Mouse (Mus musculus) neural tube, embryonic 15.5 days (tissue): ENCODE data around the gene Rnf41. TPM values are rescaled to one million over a fixed set of nuclear protein-coding genes. Genes with fewer than 3 reads are reported as not detected.
A peak's percentile ranks its signal among the peaks of the same experiment; 100 is the strongest.

Source experiments
- ATAC-seq: fragments of 200-750 bp; cut with Nextera tagmentation; 2 replicates; pipeline ENCODE4 v1.8.0; 2017; ENCODE audit warnings: mild to moderate bottlenecking, moderate TSS enrichment, moderate library complexity; ENCODE audit not compliant: low FRiP score
- H3K27ac ChIP-seq: fragments of 300-500 bp; sonication (generic); replicated peaks from 2 replicates; pipeline ENCODE4 v1.5.1; 2015; ENCODE audit warnings: mild to moderate bottlenecking, inconsistent platforms
- H3K27me3 ChIP-seq: fragments of 300-500 bp; sonication (generic); replicated peaks from 2 replicates; pipeline ENCODE4 v1.6.1; 2015; ENCODE audit warnings: inconsistent platforms
- H3K36me3 ChIP-seq: fragments of 300-500 bp; sonication (generic); 2 replicates; pipeline ENCODE4 v1.6.1; 2015; ENCODE audit warnings: inconsistent platforms
- H3K4me1 ChIP-seq: fragments of 300-500 bp; sonication (generic); 2 replicates; pipeline ENCODE4 v1.6.1; 2015; ENCODE audit warnings: inconsistent platforms
- H3K4me2 ChIP-seq: fragments of 300-500 bp; sonication (generic); 2 replicates; pipeline ENCODE4 v1.6.1; 2015; ENCODE audit warnings: inconsistent platforms, mild to moderate bottlenecking, moderate library complexity
- H3K4me3 ChIP-seq: fragments of 300-500 bp; sonication (generic); replicated peaks from 2 replicates; pipeline ENCODE4 v1.5.1; 2015; ENCODE audit warnings: mild to moderate bottlenecking, inconsistent platforms
- H3K9ac ChIP-seq: fragments of 300-500 bp; sonication (generic); replicated peaks from 2 replicates; pipeline ENCODE4 v1.6.1; 2015; ENCODE audit warnings: mild to moderate bottlenecking, inconsistent platforms
- H3K9me3 ChIP-seq: fragments of 300-500 bp; sonication (generic); replicated peaks from 2 replicates; pipeline ENCODE4 v1.6.1; 2016; ENCODE audit warnings: inconsistent platforms
- WGBS: fragments of 180-500 bp; shearing (Covaris S2); methylation state at CpG from one replicate; pipeline ENCODE4 v1.1.7; 2015; ENCODE audit warnings: mixed read lengths; 5-methylcytosine and 5-hydroxymethylcytosine counted together
- polyA plus RNA-seq: library from polyadenylated mRNA; unstranded; fragments of >200 nt; fragmentation: Nextera tagmentation; extraction: Ambion mirVana; gene quantifications from 2 replicates; pipeline ENCODE4 v1.2.1, GENCODE M21; 2015

Rnf41 gene
- polyA plus RNA-seq, 1 experiment from 2014 or later = 80.5 TPM

DNA sequence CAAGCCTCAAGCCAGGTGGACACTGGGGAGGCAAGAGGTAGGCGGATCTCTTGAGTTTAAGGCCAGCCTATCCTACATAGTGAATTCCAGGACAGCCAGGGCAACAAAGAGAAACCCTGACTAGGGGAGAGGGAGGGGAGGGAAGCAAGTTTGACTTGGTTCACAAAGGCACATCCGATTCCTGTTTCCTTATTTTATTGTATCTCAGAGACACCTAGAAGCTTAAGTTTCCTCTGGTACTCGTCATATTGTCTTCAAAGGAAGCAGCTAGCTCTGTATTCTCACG, 954 bp upstream of the Rnf41 start:
- ATAC-seq = no peak
- H3K4me3 ChIP-seq = peak overlapping the region; percentile 97
- peak overlapping the region; percentile 95 for H3K9ac ChIP-seq
- H3K36me3 ChIP-seq = peaks cover 23% of the 10 kb centered on the region
- peak overlapping the region; percentile 98 for H3K27ac ChIP-seq
- H3K27me3 ChIP-seq = no peaks in the 10 kb centered on the region
- peak overlapping the region; percentile 97 for H3K4me2 ChIP-seq
- H3K9me3 ChIP-seq = no peaks in the 10 kb centered on the region
- H3K4me1 ChIP-seq = peaks cover 53% of the 10 kb centered on the region
- 14% methylated on average over 4 of the region's 4 CpGs for WGBS

DNA sequence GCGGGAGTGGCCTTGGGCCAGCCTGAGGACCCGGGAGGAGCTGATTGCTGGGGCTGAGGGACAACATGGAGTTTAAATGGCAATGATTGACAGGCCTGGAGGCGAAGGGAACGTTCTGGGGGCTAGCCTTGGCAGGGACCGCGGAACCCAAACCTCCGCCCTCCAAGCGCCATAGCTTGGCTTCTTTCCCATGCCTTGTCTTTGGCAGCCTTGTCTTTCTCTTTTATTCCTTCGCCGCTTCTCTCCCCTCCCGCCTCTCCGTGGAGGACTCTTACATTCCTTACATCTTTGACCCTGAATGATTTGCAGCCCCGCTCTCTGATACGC, 561 bp downstream of the Rnf41 start:
- Histone ChIP-seq H3K4me3 (peak overlapping the region; percentile 97), H3K9ac (peak overlapping the region; percentile 95), H3K36me3 (peaks cover 28% of the 10 kb centered on the region), H3K4me1 (peaks cover 53% of the 10 kb centered on the region), H3K27ac (peak overlapping the region; percentile 98), H3K4me2 (peak overlapping the region; percentile 97), H3K27me3 (no peaks in the 10 kb centered on the region), H3K9me3 (no peaks in the 10 kb centered on the region)
- ATAC-seq = no peak
- 1% methylated on average over 14 of the region's 14 CpGs for WGBS

- ATAC-seq = no peak
- H3K4me2 ChIP-seq = peak overlapping the region; percentile 97
- H3K27me3 ChIP-seq = no peaks in the 10 kb centered on the region
- 51% methylated on average over 1 of the region's 1 CpGs for WGBS
- H3K9ac ChIP-seq = peak overlapping the region; percentile 95
- H3K4me3 ChIP-seq = peak overlapping the region; percentile 97
- no peaks in the 10 kb centered on the region for H3K9me3 ChIP-seq
- H3K4me1 ChIP-seq = peaks cover 53% of the 10 kb centered on the region
- H3K36me3 ChIP-seq = peaks cover 33% of the 10 kb centered on the region
- peak overlapping the region; percentile 98 for H3K27ac ChIP-seq
Observed at GRCm38 (mm10) chr10:128412558-128412957, 1.1 kb downstream of the Rnf41 start.

GRCm38 (mm10) chr10:128413076-128413475, 1.6 kb downstream of the Rnf41 start:
- 66% methylated on average over 1 of the region's 1 CpGs for WGBS
- no peaks in the 10 kb centered on the region for H3K9me3 ChIP-seq

DNA sequence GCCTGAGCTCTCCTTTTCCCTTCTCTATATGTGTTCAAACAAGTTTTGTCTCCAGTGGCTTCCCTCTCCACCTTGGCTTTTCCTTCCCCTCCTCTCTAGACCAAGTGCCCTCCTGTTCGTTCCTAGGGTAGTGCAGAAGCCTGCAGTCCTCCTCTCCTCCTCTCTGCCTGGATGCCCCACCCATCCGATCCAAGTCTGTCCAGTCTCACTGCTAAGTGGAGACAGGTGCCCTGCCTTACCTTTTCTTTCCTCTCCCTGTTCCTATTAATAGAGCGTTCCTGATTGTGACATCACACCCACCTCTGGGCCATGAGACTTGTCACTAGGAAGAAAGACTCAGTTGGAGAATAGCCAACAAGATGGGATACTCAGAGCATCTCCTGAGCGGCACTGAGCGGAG, 3.4 kb downstream of the Rnf41 start:
- Histone ChIP-seq H3K36me3 (peaks cover 53% of the 10 kb centered on the region), H3K9ac (no peak overlapping the region), H3K27me3 (no peaks in the 10 kb centered on the region), H3K9me3 (no peaks in the 10 kb centered on the region), H3K27ac (no peak overlapping the region), H3K4me1 (peaks cover 42% of the 10 kb centered on the region), H3K4me3 (no peak overlapping the region), H3K4me2 (no peak overlapping the region)
- 89% methylated on average over 5 of the region's 5 CpGs for WGBS
- no peak for ATAC-seq

More at GRCm38 (mm10) chr10:128413076-128413475, 1.6 kb downstream of the Rnf41 start:
- Histone ChIP-seq H3K27ac (peak overlapping the region; percentile 98; the same call in 1 of the 2 replicates), H3K9ac (peak overlapping the region; percentile 95; the same call in 1 of the 2 replicates), H3K4me3 (peak overlapping the region; percentile 97), H3K27me3 (no peaks in the 10 kb centered on the region), H3K4me1 (peaks cover 50% of the 10 kb centered on the region), H3K4me2 (peak overlapping the region; percentile 97), H3K36me3 (peaks cover 36% of the 10 kb centered on the region)
- ATAC-seq = no peak

- Histone ChIP-seq H3K36me3 (peaks cover 77% of the 10 kb centered on the region), H3K4me3 (no peak overlapping the region), H3K9ac (no peak overlapping the region), H3K9me3 (no peaks in the 10 kb centered on the region), H3K27me3 (no peaks in the 10 kb centered on the region), H3K27ac (no peak overlapping the region), H3K4me1 (no peaks in the 10 kb centered on the region), H3K4me2 (no peak overlapping the region)
- ATAC-seq = no peak
- 77% methylated on average over 5 of the region's 5 CpGs for WGBS
Observed at GRCm38 (mm10) chr10:128422426-128422825, 11.0 kb downstream of the Rnf41 start.

DNA sequence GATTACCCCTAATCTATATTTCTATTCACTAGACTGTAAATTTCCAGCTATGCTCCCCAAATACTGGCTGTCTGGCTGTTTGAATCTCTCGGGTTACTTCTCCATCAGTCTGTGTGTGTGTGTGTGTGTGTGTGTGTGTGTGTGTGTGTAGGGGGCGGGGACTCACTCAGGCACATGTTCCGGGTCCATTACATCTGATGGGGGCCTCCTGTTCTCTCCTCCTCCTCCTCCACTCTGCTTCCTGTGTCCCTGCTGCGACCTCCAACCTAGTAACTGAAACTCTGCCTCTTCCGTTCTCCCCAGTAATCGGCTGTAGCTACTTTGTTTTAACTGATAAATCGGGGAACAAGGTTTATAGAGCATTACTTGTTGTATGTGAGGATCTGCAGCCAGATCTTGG, 13.1 kb downstream of the Rnf41 start:
- Histone ChIP-seq H3K9me3 (no peaks in the 10 kb centered on the region), H3K4me2 (no peak overlapping the region), H3K4me3 (no peak overlapping the region), H3K4me1 (no peaks in the 10 kb centered on the region), H3K36me3 (peaks cover 72% of the 10 kb centered on the region), H3K9ac (no peak overlapping the region), H3K27me3 (no peaks in the 10 kb centered on the region), H3K27ac (no peak overlapping the region)
- 61% methylated on average over 7 of the region's 7 CpGs for WGBS
- ATAC-seq = no peak

- Histone ChIP-seq H3K27me3 (no peaks in the 10 kb centered on the region), H3K4me2 (no peak overlapping the region), H3K27ac (no peak overlapping the region), H3K9me3 (no peaks in the 10 kb centered on the region), H3K9ac (no peak overlapping the region), H3K36me3 (peaks cover 72% of the 10 kb centered on the region), H3K4me3 (no peak overlapping the region), H3K4me1 (no peaks in the 10 kb centered on the region)
- ATAC-seq = no peak
- 96% methylated on average over 3 of the region's 3 CpGs for WGBS
Observed at GRCm38 (mm10) chr10:128425260-128425659, 13.8 kb downstream of the Rnf41 start.

- Histone ChIP-seq H3K9me3 (no peaks in the 10 kb centered on the region), H3K4me1 (no peaks in the 10 kb centered on the region), H3K27ac (no peak overlapping the region), H3K9ac (no peak overlapping the region), H3K4me3 (no peak overlapping the region), H3K4me2 (no peak overlapping the region), H3K36me3 (peaks cover 56% of the 10 kb centered on the region), H3K27me3 (no peaks in the 10 kb centered on the region)
- ATAC-seq = no peak
- WGBS = 93% methylated on average over 5 of the region's 5 CpGs
Observed at GRCm38 (mm10) chr10:128429052-128429451, 17.6 kb downstream of the Rnf41 start.

GRCm38 (mm10) chr10:128429454-128429853, 18.0 kb downstream of the Rnf41 start:
- Histone ChIP-seq H3K27ac (no peak overlapping the region), H3K9me3 (no peaks in the 10 kb centered on the region), H3K4me2 (no peak overlapping the region), H3K9ac (no peak overlapping the region), H3K4me3 (no peak overlapping the region), H3K36me3 (peaks cover 54% of the 10 kb centered on the region), H3K27me3 (no peaks in the 10 kb centered on the region), H3K4me1 (no peaks in the 10 kb centered on the region)
- ATAC-seq = no peak
- WGBS = 79% methylated on average over 4 of the region's 4 CpGs

DNA sequence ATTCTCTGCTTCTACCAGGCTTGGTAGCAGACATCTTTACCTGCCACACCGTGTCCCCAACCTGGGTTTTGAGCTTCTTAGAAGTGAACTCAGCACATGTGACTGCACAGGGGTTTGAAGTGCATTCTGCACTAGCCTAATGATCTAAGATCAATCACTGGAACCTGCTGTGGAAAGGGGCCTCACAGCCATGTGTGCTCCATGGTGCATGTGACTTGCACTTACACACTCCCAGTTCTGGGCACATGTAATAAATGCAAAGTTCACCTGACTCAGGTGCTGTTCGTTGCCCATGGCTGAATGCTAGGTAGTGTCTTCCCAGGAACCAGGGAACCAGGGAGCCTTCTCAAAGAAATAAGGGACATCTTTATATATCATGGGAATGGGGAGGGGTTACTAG, 22.0 kb downstream of the Rnf41 start:
- Histone ChIP-seq H3K36me3 (peaks cover 66% of the 10 kb centered on the region), H3K27ac (no peak overlapping the region), H3K27me3 (no peaks in the 10 kb centered on the region), H3K9me3 (no peaks in the 10 kb centered on the region), H3K9ac (no peak overlapping the region), H3K4me3 (no peak overlapping the region), H3K4me1 (0 out of 2 replicates have a peak, but pooled peaks cover 7% of the 10 kb centered on the region), H3K4me2 (no peak overlapping the region)
- WGBS = 96% methylated on average over 2 of the region's 2 CpGs
- ATAC-seq = no peak

DNA sequence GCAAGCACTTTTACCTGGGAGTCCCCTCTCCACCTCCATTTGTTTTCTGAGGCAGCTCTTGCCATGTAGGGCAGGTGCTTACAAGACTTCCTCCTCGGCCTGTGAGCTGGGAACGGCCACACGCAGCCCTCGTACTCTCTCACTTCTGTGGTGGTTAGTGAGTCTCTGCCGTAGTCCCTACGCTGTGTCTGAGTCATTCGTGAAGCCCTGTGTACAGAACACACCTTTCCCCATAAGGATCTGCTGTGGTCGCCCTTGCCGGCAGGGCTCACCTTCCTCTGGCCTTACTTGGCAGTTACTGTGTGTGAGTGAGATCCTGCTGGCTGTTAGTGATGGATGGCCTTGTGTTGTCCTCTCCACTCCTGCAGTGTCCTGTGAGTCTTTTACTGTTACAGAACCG, 23.2 kb downstream of the Rnf41 start:
- H3K9me3 ChIP-seq = no peaks in the 10 kb centered on the region
- WGBS = 89% methylated on average over 10 of the region's 10 CpGs
- H3K27me3 ChIP-seq = no peaks in the 10 kb centered on the region
- 0 out of 2 replicates have a peak overlapping the region, but pooled peaks have one; percentile 33 for H3K27ac ChIP-seq
- H3K36me3 ChIP-seq = peaks cover 65% of the 10 kb centered on the region
- ATAC-seq = no peak
- H3K9ac ChIP-seq = no peak overlapping the region
- 0 out of 2 replicates have a peak, but pooled peaks cover 7% of the 10 kb centered on the region for H3K4me1 ChIP-seq
- H3K4me3 ChIP-seq = no peak overlapping the region
- H3K4me2 ChIP-seq = no peak overlapping the region
